Mouse (Mus musculus) kidney, adult 18-20 months (tissue): ENCODE data around the gene Ttc29.

Source experiments
- DNase-seq: peaks from one replicate; pipeline ENCODE4 v3.0.0; 2021

The Ttc29 gene

GRCm38 (mm10) chr8:78426875-78427768 lies 214.0 kb downstream of the Ttc29 start:
- DNase-seq, result no peak

- no peak for DNase-seq
Observed at GRCm38 (mm10) chr8:78427769-78428130, 214.7 kb downstream of the Ttc29 start.

GRCm38 (mm10) chr8:78428148-78428547 lies 215.1 kb downstream of the Ttc29 start:
- no peak for DNase-seq

- no peak for DNase-seq
Observed at GRCm38 (mm10) chr8:78431356-78431755, 218.3 kb downstream of the Ttc29 start.

- no peak for DNase-seq
Observed at GRCm38 (mm10) chr8:78432451-78432850, 219.4 kb downstream of the Ttc29 start.

GRCm38 (mm10) chr8:78433318-78433717 lies 220.2 kb downstream of the Ttc29 start:
- DNase-seq, result no peak

- DNase-seq, result no peak
Observed at GRCm38 (mm10) chr8:78434340-78434739, 221.2 kb downstream of the Ttc29 start.

- DNase-seq, result no peak
Observed at GRCm38 (mm10) chr8:78434823-78435623, 221.9 kb downstream of the Ttc29 start.

GRCm38 (mm10) chr8:78435624-78435960 lies 222.5 kb downstream of the Ttc29 start:
- no peak for DNase-seq

- no peak for DNase-seq
Observed at GRCm38 (mm10) chr8:78436071-78436651, 223.1 kb downstream of the Ttc29 start, which contains the start of gene Pou4f2. Gene Pou4f2 (minus strand): TSS chr8:78436645.

GRCm38 (mm10) chr8:78436661-78437060 lies 223.6 kb downstream of the Ttc29 start:
- DNase-seq, result no peak

GRCm38 (mm10) chr8:78437140-78438045 lies 224.3 kb downstream of the Ttc29 start:
- DNase-seq, result no peak

GRCm38 (mm10) chr8:78438121-78438520 lies 225.0 kb downstream of the Ttc29 start:
- no peak for DNase-seq

- DNase-seq, result no peak
Observed at GRCm38 (mm10) chr8:78442781-78443180, 229.7 kb downstream of the Ttc29 start.
